Mouse (Mus musculus) stomach, postnatal 0 days (tissue): ENCODE measurements around the gene E030018B13Rik.

Experiments
- CTCF ChIP-seq: IDR thresholded peaks from 2 replicates; pipeline ENCODE4 v1.5.1; 2016; ENCODE audit warnings: antibody characterized with exemption, low read depth, mild to moderate bottlenecking, moderate library complexity
- EP300 ChIP-seq: optimal IDR thresholded peaks from 2 replicates; pipeline ENCODE3; 2016; ENCODE audit warnings: antibody characterized with exemption

- no peak for TF ChIP-seq CTCF
- TF ChIP-seq EP300, result no peak
These were observed 23.5 kb upstream of the E030018B13Rik start for GRCm38 (mm10) chr7:63893201-63893600.
